Mouse (Mus musculus) kidney, embryonic 16.5 days (tissue): ENCODE results near the gene Gm28827. TPM values are rescaled to one million over a fixed set of nuclear protein-coding genes. Genes with fewer than 3 reads are reported as not detected.
"Not testable (repeated sequence)": the region's sequence is repeated elsewhere in the genome, so short reads cannot be mapped to it uniquely, and the experiment has no call there.

Experiments used
- ATAC-seq: fragments of 200-750 bp; cut with Nextera tagmentation; 2 replicates; pipeline ENCODE4 v1.8.0; 2017; ENCODE audit warnings: moderate TSS enrichment; ENCODE audit not compliant: low FRiP score, low TSS enrichment
- H3K27ac ChIP-seq: fragments of 300-500 bp; sonication (generic); 2 replicates; pipeline ENCODE4 v1.5.1; 2014; ENCODE audit warnings: low read length
- H3K27me3 ChIP-seq: fragments of 300-500 bp; sonication (generic); 2 replicates; pipeline ENCODE4 v1.6.1; 2014; ENCODE audit warnings: low read length, control low read depth, mixed read lengths; ENCODE audit not compliant: insufficient read depth
- H3K36me3 ChIP-seq: fragments of 300-500 bp; sonication (generic); 2 replicates; pipeline ENCODE4 v1.6.1; 2014; ENCODE audit warnings: low read length, control low read depth, mixed read lengths; ENCODE audit not compliant: insufficient read depth
- H3K4me1 ChIP-seq: fragments of 300-500 bp; sonication (generic); 2 replicates; pipeline ENCODE4 v1.6.1; 2014; ENCODE audit warnings: low read length, control low read depth, mixed read lengths; ENCODE audit not compliant: insufficient read depth
- H3K4me2 ChIP-seq: fragments of 300-500 bp; sonication (generic); replicated peaks from 2 replicates; pipeline ENCODE4 v1.6.1; 2014; ENCODE audit warnings: low read depth, low read length
- H3K4me3 ChIP-seq: fragments of 300-500 bp; sonication (generic); 2 replicates; pipeline ENCODE4 v1.5.1; 2014; ENCODE audit warnings: mild to moderate bottlenecking, low read length
- H3K9ac ChIP-seq: fragments of 300-500 bp; sonication (generic); replicated peaks from 2 replicates; pipeline ENCODE4 v1.6.1; 2014; ENCODE audit warnings: low read length
- H3K9me3 ChIP-seq: fragments of 300-500 bp; sonication (generic); 2 replicates; pipeline ENCODE4 v1.6.1; 2016; ENCODE audit warnings: low read length, control low read depth
- WGBS: fragments of 180-500 bp; shearing (Covaris S2); extraction: QIAGEN DNeasy Blood & Tissue Kit; methylation state at CpG from one replicate; pipeline ENCODE4 v1.1.7; 2014; 5-methylcytosine and 5-hydroxymethylcytosine counted together
- polyA plus RNA-seq: library from polyadenylated mRNA; unstranded; fragments of >200 nt; fragmentation: Nextera tagmentation; extraction: Ambion mirVana; gene quantifications from 2 replicates; pipeline ENCODE4 v1.2.1, GENCODE M21; 2015

Gm28827 gene
- polyA plus RNA-seq = not detected in 2 replicates

- not testable (repeated sequence) for ATAC-seq
These were observed at the start of gene Gm28827 for GRCm38 (mm10) chrY:83030647-83031046. Gm28827 (plus strand) TSS chrY:83030947.

More at GRCm38 (mm10) chrY:83030647-83031046, at the start of gene Gm28827:
- not testable (repeated sequence) for H3K36me3 ChIP-seq, H3K4me1 ChIP-seq, H3K4me3 ChIP-seq, H3K9me3 ChIP-seq, H3K27ac ChIP-seq, H3K27me3 ChIP-seq, H3K4me2 ChIP-seq, H3K9ac ChIP-seq
- WGBS = no CpG with 5 or more reads among the region's 6 CpGs
